Mouse (Mus musculus): Measurements from ENCODE around the gene Atg3. TPM values are rescaled to one million over a fixed set of nuclear protein-coding genes. Genes with fewer than 3 reads are reported as not detected.

The Atg3 gene
- polyA plus RNA-seq, 1 experiment from 2014 or later: 31.7 TPM

DNA sequence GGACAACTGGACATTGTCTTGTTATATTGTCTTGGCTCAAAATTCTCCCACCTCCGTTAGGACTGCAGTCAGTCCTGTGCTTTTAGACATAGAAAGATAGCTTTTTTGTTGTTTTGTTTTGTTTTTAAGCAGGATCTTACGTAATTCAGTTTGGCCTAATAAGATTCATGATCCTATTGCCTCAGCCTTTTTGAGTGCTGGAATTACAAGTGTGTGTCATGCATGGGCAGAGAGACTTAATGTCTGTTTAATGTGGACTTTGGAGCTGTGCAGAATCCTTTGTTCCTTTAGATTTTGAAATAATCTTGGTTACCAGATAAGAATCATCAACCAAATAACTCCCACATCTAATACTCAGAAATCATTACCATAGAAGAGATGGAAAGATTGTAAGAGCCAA is 20.0 kb downstream of the Atg3 start:
- 87% methylated on average over 2 of the region's 2 CpGs for WGBS
- H3K36me3 ChIP-seq (ENCODE audit: control insufficient read depth, insufficient read depth, low read length): peaks cover 25% of the 10 kb centered on the region
- no peak overlapping the region for H3K9ac ChIP-seq (ENCODE audit: low read length)
- no peak for ATAC-seq (replicated peaks; ENCODE audit: low FRiP score, low TSS enrichment, low read depth)
- no peaks in the 10 kb centered on the region for H3K27me3 ChIP-seq (replicated peaks; ENCODE audit: control insufficient read depth, insufficient read depth, low read length)
- no peak for DNase-seq (ENCODE audit: low spot score)
- H3K4me2 ChIP-seq (ENCODE audit: low read length): no peak overlapping the region
- no peak overlapping the region for H3K27ac ChIP-seq (ENCODE audit: low read depth)
- H3K4me1 ChIP-seq (replicated peaks; ENCODE audit: control insufficient read depth, insufficient read depth, low read length): no peaks in the 10 kb centered on the region
- no peak overlapping the region for H3K4me3 ChIP-seq (ENCODE audit: low read depth, low read length)
- H3K9me3 ChIP-seq (ENCODE audit: control insufficient read depth, low read length): no peaks in the 10 kb centered on the region

DNA sequence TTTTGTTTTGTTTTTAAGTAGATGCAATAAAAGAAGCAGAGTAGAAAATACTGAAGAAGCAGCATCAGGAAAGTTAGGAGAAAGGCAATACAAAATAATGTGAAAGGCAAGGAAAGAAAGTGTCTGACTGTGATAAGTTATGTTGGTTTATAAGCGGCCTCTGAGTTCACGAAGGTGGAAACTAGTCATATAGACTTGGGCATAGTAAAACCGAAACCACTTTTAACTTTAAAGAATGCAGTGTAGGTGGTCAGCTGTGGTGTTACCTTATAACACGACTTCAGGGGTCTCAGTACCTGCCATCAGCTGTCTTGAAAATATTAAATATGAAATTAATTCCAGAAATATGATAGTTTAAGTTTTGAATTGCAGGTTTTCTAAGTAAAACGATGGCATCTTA is 23.2 kb downstream of the Atg3 start:
- H3K27me3 ChIP-seq (replicated peaks; ENCODE audit: control insufficient read depth, insufficient read depth, low read length): no peaks in the 10 kb centered on the region
- DNase-seq (ENCODE audit: low spot score): no peak
- H3K36me3 ChIP-seq (ENCODE audit: control insufficient read depth, insufficient read depth, low read length): peaks cover 24% of the 10 kb centered on the region
- no peak overlapping the region for H3K4me3 ChIP-seq (ENCODE audit: low read depth, low read length)
- H3K9ac ChIP-seq (ENCODE audit: low read length): no peak overlapping the region
- H3K27ac ChIP-seq (ENCODE audit: low read depth): no peak overlapping the region
- WGBS: 90% methylated on average over 5 of the region's 5 CpGs
- no peak for ATAC-seq (replicated peaks; ENCODE audit: low FRiP score, low TSS enrichment, low read depth)
- H3K9me3 ChIP-seq (ENCODE audit: control insufficient read depth, low read length): no peaks in the 10 kb centered on the region
- no peaks in the 10 kb centered on the region for H3K4me1 ChIP-seq (replicated peaks; ENCODE audit: control insufficient read depth, insufficient read depth, low read length)
- H3K4me2 ChIP-seq (ENCODE audit: low read length): no peak overlapping the region

DNA sequence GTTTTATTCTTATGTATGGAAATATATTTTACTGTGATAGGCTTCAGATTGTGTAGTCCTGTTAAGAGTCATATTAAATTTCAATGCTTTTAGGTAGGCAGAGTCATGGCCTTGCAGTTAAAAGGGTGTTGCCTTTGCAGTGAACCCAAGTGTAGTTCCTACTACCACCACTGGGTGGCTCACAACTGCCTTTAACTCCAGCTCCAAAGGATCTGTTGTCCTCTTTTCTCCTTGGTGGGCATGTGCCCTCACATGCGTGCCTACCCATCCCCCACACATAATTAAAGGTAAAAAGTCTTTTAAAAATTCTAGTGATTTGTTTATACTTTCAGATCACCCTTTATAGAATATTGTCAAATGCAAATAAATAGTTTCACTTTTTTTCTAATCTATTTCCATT is 34.0 kb downstream of the Atg3 start:
- no peaks in the 10 kb centered on the region for H3K27me3 ChIP-seq (replicated peaks; ENCODE audit: control insufficient read depth, insufficient read depth, low read length)
- no peak overlapping the region for H3K9ac ChIP-seq (ENCODE audit: low read length)
- no peak overlapping the region for H3K27ac ChIP-seq (ENCODE audit: low read depth)
- H3K4me2 ChIP-seq (ENCODE audit: low read length): no peak overlapping the region
- DNase-seq (ENCODE audit: low spot score) (peak; percentile 85), ATAC-seq (replicated peaks; ENCODE audit: low FRiP score, low TSS enrichment, low read depth) (peak; percentile 70; the same call in 1 of the 2 replicates)
- 14% methylated on average over 1 of the region's 1 CpGs for WGBS
- H3K9me3 ChIP-seq (ENCODE audit: control insufficient read depth, low read length): no peaks in the 10 kb centered on the region
- H3K4me1 ChIP-seq (replicated peaks; ENCODE audit: control insufficient read depth, insufficient read depth, low read length): no peaks in the 10 kb centered on the region
- no peak overlapping the region for H3K4me3 ChIP-seq (ENCODE audit: low read depth, low read length)
- H3K36me3 ChIP-seq (ENCODE audit: control insufficient read depth, insufficient read depth, low read length): peaks cover 8% of the 10 kb centered on the region

DNA sequence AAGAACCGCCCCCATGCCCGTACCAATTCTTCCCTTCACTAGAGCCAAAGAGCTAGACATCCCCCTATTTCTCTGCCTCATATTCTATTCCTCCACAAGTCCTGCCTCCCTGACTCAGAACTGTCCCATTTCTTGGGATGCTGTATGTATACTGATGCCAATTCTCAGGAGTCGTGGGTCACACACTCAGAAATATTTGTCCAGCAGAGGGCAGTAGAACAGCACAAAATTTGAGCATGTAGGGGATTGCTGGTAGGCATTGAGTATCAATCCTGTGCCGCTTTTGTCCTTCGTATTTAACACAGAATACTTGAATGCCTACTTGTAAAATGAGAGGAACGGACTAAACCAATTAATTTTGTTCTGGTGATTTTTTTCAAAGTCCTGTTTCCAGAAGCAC is 38.2 kb downstream of the Atg3 start:
- no peaks in the 10 kb centered on the region for H3K9me3 ChIP-seq (ENCODE audit: control insufficient read depth, low read length)
- H3K4me1 ChIP-seq (replicated peaks; ENCODE audit: control insufficient read depth, insufficient read depth, low read length): no peaks in the 10 kb centered on the region
- ATAC-seq (replicated peaks; ENCODE audit: low FRiP score, low TSS enrichment, low read depth): 0 out of 2 replicates have a peak, but pooled peaks have one; percentile 66
- WGBS: 30% methylated on average over 6 of the region's 6 CpGs
- no peak overlapping the region for H3K4me3 ChIP-seq (ENCODE audit: low read depth, low read length)
- DNase-seq (ENCODE audit: low spot score): peak; percentile 70
- H3K27ac ChIP-seq (ENCODE audit: low read depth): no peak overlapping the region
- no peak overlapping the region for H3K9ac ChIP-seq (ENCODE audit: low read length)
- no peaks in the 10 kb centered on the region for H3K27me3 ChIP-seq (replicated peaks; ENCODE audit: control insufficient read depth, insufficient read depth, low read length)
- H3K36me3 ChIP-seq (ENCODE audit: control insufficient read depth, insufficient read depth, low read length): no peaks in the 10 kb centered on the region
- no peak overlapping the region for H3K4me2 ChIP-seq (ENCODE audit: low read length)

DNA sequence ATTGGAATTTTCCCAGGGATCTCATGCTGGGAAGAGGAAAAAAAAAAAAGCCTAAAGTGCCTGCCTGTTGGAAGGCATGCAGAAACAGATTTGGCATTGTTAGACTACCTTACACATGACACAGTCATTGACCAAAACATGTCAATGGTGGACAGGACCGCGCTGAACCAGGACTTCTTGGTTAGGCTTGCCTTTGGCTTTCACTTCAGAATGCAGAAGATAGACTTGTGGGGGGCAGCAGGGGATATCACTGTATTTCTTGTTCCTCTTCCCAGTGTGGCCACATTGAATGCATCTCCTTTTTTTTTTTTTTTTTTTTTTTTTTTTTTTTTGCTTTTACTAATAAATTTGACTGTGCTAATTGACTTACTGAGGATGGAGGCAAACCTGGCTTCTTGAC is 42.8 kb downstream of the Atg3 start:
- H3K9ac ChIP-seq (ENCODE audit: low read length): no peak overlapping the region
- H3K4me3 ChIP-seq (ENCODE audit: low read depth, low read length): no peak overlapping the region
- DNase-seq (ENCODE audit: low spot score): no peak
- H3K36me3 ChIP-seq (ENCODE audit: control insufficient read depth, insufficient read depth, low read length): no peaks in the 10 kb centered on the region
- ATAC-seq (replicated peaks; ENCODE audit: low FRiP score, low TSS enrichment, low read depth): no peak
- no peaks in the 10 kb centered on the region for H3K4me1 ChIP-seq (replicated peaks; ENCODE audit: control insufficient read depth, insufficient read depth, low read length)
- H3K27ac ChIP-seq (ENCODE audit: low read depth): no peak overlapping the region
- no peaks in the 10 kb centered on the region for H3K9me3 ChIP-seq (ENCODE audit: control insufficient read depth, low read length)
- WGBS: 97% methylated on average over 2 of the region's 2 CpGs
- H3K27me3 ChIP-seq (replicated peaks; ENCODE audit: control insufficient read depth, insufficient read depth, low read length): no peaks in the 10 kb centered on the region
- no peak overlapping the region for H3K4me2 ChIP-seq (ENCODE audit: low read length)

DNA sequence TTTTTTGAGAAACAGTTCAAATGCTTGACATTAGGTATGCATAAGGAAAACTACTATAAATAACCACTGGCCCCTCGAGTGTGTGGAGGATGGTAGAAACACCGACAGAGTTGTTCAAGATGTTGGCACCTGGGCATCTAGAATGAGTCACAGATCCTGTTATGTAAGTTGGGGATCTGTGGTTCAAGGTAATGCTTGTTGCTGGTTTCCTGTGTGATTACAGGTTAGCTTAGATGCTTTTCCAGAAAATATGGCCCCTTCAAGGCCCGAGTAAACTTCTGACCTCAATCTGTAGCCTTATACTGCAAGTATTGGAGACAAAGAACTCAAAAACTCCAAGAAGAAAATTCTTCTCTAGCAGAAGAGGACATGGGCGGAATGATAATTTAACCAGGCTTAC is 45.9 kb downstream of the Atg3 start:
- Histone ChIP-seq H3K9me3 (ENCODE audit: control insufficient read depth, low read length) (no peaks in the 10 kb centered on the region), H3K27ac (ENCODE audit: low read depth) (no peak overlapping the region), H3K27me3 (replicated peaks; ENCODE audit: control insufficient read depth, insufficient read depth, low read length) (no peaks in the 10 kb centered on the region), H3K4me2 (ENCODE audit: low read length) (no peak overlapping the region), H3K4me3 (ENCODE audit: low read depth, low read length) (no peak overlapping the region), H3K36me3 (ENCODE audit: control insufficient read depth, insufficient read depth, low read length) (no peaks in the 10 kb centered on the region), H3K4me1 (replicated peaks; ENCODE audit: control insufficient read depth, insufficient read depth, low read length) (no peaks in the 10 kb centered on the region), H3K9ac (ENCODE audit: low read length) (no peak overlapping the region)
- DNase-seq (ENCODE audit: low spot score) (no peak), ATAC-seq (replicated peaks; ENCODE audit: low FRiP score, low TSS enrichment, low read depth) (no peak)
- WGBS: 86% methylated on average over 4 of the region's 4 CpGs

DNA sequence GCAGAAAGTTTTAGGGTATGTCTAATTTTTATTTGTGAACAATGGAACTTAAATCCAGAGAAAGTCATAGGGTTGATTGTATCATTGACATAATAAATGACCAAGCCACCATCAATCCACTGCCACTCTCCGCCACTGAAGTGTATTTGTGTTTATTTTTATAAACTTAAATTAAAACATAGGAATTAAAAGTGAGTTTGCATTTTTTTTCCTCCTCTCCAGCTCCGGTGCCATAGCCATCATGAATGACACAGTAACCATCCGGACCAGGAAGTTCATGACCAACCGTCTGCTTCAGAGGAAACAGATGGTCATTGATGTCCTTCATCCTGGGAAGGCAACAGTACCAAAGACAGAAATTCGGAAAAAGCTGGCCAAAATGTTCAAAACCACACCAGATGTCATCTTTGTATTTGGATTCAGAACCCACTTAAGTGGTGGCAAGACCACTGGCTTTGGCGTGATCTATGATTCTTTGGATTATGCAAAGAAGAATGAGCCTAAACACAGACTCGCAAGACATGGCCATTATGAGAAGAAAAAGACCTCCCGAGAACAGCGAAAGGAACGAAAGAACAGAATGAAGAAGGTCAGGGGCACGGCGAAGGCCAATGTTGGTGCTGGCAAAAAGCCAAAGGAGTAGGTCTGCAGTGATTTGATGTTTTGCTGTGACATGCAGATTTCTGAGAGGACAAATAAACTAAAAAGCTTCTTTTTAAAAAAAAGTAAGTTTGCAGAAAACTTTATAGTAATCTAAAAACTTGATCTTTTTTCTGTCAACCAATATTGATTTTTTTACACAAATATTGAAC is 46.5 kb downstream of the Atg3 start:
- WGBS: 79% methylated on average over 12 of the region's 12 CpGs
- no peaks in the 10 kb centered on the region for H3K9me3 ChIP-seq (ENCODE audit: control insufficient read depth, low read length)
- no peak for ATAC-seq (replicated peaks; ENCODE audit: low FRiP score, low TSS enrichment, low read depth)
- DNase-seq (ENCODE audit: low spot score): no peak
- H3K9ac ChIP-seq (ENCODE audit: low read length): no peak overlapping the region
- no peaks in the 10 kb centered on the region for H3K4me1 ChIP-seq (replicated peaks; ENCODE audit: control insufficient read depth, insufficient read depth, low read length)
- no peak overlapping the region for H3K4me3 ChIP-seq (ENCODE audit: low read depth, low read length)
- no peaks in the 10 kb centered on the region for H3K36me3 ChIP-seq (ENCODE audit: control insufficient read depth, insufficient read depth, low read length)
- H3K27ac ChIP-seq (ENCODE audit: low read depth): no peak overlapping the region
- H3K4me2 ChIP-seq (ENCODE audit: low read length): no peak overlapping the region
- no peaks in the 10 kb centered on the region for H3K27me3 ChIP-seq (replicated peaks; ENCODE audit: control insufficient read depth, insufficient read depth, low read length)

DNA sequence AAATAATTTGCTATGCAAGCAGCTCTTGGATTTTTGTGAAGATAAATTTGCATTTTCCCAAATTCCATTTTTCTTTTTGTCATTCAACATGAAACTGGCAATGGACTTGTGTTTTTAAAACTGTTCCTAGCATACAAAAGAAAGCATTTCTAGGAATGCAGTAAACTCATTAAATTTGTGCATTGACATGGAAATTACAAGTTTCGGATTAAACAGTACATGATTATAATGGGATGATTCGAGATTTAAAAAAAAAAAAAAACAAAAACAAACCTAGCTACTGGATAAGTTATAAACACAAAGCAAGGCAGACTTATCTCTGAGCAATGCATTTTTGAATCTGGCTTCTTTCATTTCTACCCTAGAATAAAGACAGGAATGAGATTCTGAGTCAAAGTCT is 63.4 kb downstream of the Atg3 start:
- Histone ChIP-seq H3K4me2 (ENCODE audit: low read length) (no peak overlapping the region), H3K36me3 (ENCODE audit: control insufficient read depth, insufficient read depth, low read length) (no peaks in the 10 kb centered on the region), H3K9ac (ENCODE audit: low read length) (no peak overlapping the region), H3K4me3 (ENCODE audit: low read depth, low read length) (no peak overlapping the region), H3K27ac (ENCODE audit: low read depth) (no peak overlapping the region), H3K9me3 (ENCODE audit: control insufficient read depth, low read length) (no peaks in the 10 kb centered on the region), H3K27me3 (replicated peaks; ENCODE audit: control insufficient read depth, insufficient read depth, low read length) (no peaks in the 10 kb centered on the region), H3K4me1 (replicated peaks; ENCODE audit: control insufficient read depth, insufficient read depth, low read length) (no peaks in the 10 kb centered on the region)
- ATAC-seq (replicated peaks; ENCODE audit: low FRiP score, low TSS enrichment, low read depth): no peak
- no peak for DNase-seq (ENCODE audit: low spot score)
- WGBS: 76% methylated on average over 2 of the region's 2 CpGs

DNA sequence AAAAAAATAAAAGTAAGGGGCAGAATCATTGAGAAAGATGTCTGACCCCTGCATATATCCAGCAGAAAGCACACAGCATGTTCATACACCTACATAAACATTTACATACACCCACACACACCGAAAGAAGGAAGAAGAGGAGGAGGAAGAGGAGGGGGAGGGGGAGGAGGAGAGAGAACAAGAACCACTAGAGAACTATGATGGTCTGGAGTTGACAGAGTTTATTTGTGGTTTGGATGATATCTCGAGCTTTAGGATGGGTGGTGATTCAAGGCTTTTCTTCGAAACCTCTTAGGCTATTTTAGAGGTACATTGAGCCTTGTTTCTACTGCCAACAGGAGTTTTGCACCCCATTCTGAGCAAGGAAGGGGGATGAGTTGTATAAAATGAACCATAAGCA is 64.2 kb downstream of the Atg3 start:
- 70% methylated on average over 3 of the region's 3 CpGs for WGBS
- H3K9ac ChIP-seq (ENCODE audit: low read length): no peak overlapping the region
- no peaks in the 10 kb centered on the region for H3K27me3 ChIP-seq (replicated peaks; ENCODE audit: control insufficient read depth, insufficient read depth, low read length)
- no peak overlapping the region for H3K27ac ChIP-seq (ENCODE audit: low read depth)
- ATAC-seq (replicated peaks; ENCODE audit: low FRiP score, low TSS enrichment, low read depth): no peak
- no peaks in the 10 kb centered on the region for H3K4me1 ChIP-seq (replicated peaks; ENCODE audit: control insufficient read depth, insufficient read depth, low read length)
- H3K9me3 ChIP-seq (ENCODE audit: control insufficient read depth, low read length): no peaks in the 10 kb centered on the region
- no peak overlapping the region for H3K4me3 ChIP-seq (ENCODE audit: low read depth, low read length)
- H3K4me2 ChIP-seq (ENCODE audit: low read length): no peak overlapping the region
- H3K36me3 ChIP-seq (ENCODE audit: control insufficient read depth, insufficient read depth, low read length): no peaks in the 10 kb centered on the region
- DNase-seq (ENCODE audit: low spot score): no peak
